Mouse (Mus musculus): ENCODE data around the gene Stag3. TPM values are rescaled to one million over a fixed set of nuclear protein-coding genes. Genes with fewer than 3 reads are reported as not detected.

The Stag3 gene
- total RNA-seq, 2 experiments from 2014 or later = 0.44 to 0.79 TPM

DNA sequence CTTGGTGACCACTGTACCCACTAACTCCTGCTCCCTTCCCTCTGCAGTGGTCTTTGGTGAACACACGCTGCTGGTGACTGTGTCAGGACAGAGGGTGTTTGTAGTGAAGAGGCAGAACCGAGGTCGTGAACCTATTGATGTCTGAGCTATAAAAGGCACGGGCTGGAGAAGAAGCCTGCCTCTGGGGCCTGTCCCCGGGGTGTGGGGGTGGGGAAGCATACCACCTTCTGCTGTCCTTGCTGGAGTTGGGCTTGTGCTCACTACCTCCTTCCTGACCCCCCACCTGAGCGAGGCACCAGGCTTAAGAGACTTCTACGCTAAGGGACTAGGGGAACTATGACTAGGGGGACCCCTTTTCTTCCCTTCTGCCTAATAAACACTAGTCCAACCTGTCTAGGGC lies 21.0 kb upstream of the Stag3 start:
- no peak for DNase-seq (ENCODE audit: low spot score in 2 of 2)
- no peak for TF ChIP-seq CTCF (conservative IDR thresholded peaks at IDR 0.05)
- no peak overlapping the region for H3K4me3 ChIP-seq
- no peak overlapping the region for H3K27ac ChIP-seq

DNA sequence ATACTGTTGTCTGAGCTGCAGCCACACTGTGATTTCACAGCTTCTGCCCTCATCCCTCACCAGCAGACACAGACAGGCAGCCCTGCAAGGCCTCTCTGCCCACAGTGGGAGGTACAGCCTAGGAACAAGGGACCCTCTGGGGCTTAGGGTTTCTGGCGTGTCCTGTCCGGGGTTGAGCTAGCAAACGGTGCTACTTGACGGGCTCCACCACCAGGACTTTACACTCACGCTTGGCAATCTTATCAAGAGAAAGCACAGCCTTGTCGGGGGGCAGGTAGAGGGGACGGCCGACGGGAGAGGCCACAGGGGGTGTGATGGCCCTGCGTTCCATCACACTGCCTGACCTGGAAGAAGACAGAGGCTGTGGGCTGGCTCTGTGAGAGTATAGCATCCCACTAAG lies 20.0 kb upstream of the Stag3 start:
- TF ChIP-seq CTCF (conservative IDR thresholded peaks at IDR 0.05) = no peak
- H3K4me3 ChIP-seq = no peak overlapping the region
- no peak overlapping the region for H3K27ac ChIP-seq
- no peak for DNase-seq (ENCODE audit: low spot score in 2 of 2)

DNA sequence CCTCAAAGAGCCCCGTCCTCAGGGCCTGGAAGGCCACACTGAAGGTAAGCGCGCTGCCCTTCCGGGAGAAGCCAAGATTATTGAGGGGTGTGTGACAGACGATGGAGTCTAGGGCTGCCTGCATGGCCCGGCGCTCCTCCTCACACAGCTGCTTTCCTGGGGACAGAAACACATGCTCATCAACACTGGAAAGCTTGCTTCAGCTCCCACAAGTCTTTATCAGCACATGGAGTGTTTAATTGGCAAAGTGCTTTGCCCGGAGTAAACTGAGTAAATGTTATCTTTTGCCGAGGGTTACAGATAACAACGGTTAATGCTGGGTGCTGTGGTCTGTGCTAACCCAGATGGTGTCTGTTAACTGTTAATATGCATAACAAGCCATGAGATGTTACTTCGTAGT lies 19.2 kb upstream of the Stag3 start:
- DNase-seq (ENCODE audit: low spot score in 2 of 2) = no peak

DNA sequence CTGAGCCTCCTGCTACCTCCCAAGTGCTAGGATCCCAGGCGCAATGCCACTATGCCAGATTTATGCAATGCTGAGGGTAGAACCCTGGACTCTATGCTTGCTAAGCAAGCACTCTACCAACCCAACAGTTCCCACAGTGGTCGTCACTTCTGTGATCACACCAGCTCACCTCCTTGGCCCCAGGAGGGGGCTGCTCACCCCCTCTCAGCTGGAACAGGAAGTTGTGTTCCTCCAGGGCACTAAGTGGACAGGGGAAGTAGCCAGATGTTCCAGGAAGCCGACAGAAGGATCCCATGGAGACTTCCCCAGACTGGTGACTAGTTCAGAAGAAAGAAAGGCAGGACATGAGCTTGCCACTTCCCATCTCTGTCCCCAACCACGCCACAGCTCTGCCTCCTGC lies 18.0 kb upstream of the Stag3 start:
- H3K27ac ChIP-seq = peak overlapping the region; percentile 93
- no peak overlapping the region for H3K4me3 ChIP-seq
- TF ChIP-seq CTCF (conservative IDR thresholded peaks at IDR 0.05) = no peak
- no peak for DNase-seq (ENCODE audit: low spot score in 2 of 2)

More for the DNA sequence above, 19.2 kb upstream of the Stag3 start:
- no peak overlapping the region for H3K27ac ChIP-seq
- no peak for TF ChIP-seq CTCF (conservative IDR thresholded peaks at IDR 0.05)
- no peak overlapping the region for H3K4me3 ChIP-seq

DNA sequence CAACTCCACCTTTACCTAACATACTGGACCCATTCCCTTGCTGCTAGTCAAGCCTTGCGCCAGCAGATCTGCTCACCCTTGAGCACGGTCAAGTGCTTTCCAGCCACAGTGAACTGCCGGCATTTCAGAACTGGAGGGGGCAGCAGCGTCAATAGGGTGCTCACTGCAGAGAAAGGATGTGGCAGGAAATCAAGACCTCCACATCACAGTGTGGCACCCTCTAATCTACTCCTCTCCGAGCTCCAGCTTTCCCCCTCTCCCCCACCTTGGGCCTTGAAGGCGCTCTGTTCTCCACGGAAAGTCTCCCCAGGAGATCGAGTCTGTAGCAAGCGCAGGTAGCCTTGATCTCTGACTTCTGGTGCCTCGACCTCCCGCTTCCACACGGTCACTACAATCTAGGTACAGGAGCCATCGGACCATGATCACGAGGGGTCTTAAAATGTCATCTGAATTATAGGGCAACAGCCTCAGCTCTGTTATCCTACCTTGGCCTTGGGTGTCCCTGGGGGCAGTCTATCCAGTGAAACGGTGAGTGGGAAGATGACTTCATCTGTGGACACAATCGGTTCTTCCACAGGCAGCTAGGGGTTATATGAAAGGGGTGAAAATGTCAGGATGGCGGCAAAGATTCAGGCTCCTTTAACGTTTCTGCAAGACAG lies 17.3 kb upstream of the Stag3 start:
- H3K27ac ChIP-seq = peak overlapping the region; percentile 93
- TF ChIP-seq CTCF (conservative IDR thresholded peaks at IDR 0.05) = 0 out of 2 replicates have a peak, but pooled peaks have one; percentile 3
- no peak for DNase-seq (ENCODE audit: low spot score in 2 of 2)
- peak overlapping the region; percentile 78 for H3K4me3 ChIP-seq

DNA sequence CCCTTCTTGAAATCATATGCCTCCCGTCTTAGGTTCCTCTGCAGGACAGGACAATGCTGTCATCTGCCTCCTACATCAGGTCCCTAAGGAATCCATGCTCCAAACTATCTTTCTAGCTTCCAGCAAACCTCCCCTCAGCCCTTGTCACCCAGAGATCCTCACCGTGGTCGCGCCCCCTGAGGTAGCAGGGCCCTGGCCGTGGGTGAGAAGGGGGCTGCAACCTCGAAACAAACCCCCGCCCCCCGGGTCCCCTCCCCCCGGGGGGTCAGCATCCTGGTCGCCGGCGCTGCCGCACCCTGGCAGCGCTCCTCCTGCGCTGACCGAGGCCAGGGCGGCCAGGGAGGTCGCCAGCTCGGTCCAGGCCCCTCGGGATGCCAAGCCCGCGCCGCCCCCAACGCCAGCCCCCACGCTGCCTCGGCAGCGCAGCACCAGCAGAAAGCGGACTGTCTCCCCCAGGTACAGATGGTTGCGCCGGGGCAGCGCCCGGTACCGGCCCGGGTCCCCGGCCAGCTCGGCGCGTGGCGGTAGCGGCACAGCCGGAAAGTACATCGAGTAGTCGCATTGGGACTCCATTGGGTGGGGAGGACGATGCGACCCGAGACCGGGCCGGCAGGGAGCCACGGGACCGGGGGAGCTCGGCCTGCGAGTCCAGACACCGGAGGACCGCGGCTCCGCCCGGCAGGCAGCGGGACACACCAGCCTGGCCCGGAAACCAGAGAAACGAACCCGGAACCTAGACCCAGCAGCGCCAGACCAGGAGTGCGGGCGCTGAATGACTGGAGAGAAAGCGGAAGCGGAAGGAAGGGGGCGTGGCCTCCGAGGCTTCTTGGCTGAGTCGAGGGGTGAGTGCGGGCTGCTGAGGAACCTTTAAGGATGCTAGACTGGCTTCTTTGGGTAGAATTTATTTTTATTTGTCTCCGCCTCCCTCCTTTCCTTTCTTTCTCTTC lies 16.5 kb upstream of the Stag3 start, which contains the start of gene BC037034:
BC037034 (minus strand) TSS at position 774 of the 947 bp plus-strand sequence.
- Histone ChIP-seq H3K4me3 (peak within 1 kb of the TSS; percentile 78), H3K27ac (peak within 1 kb of the TSS; percentile 93)
- peak; percentile 20 for TF ChIP-seq CTCF (conservative IDR thresholded peaks at IDR 0.05)
- DNase-seq (ENCODE audit: low spot score in 2 of 2) = peak; percentile 90 to 92

DNA sequence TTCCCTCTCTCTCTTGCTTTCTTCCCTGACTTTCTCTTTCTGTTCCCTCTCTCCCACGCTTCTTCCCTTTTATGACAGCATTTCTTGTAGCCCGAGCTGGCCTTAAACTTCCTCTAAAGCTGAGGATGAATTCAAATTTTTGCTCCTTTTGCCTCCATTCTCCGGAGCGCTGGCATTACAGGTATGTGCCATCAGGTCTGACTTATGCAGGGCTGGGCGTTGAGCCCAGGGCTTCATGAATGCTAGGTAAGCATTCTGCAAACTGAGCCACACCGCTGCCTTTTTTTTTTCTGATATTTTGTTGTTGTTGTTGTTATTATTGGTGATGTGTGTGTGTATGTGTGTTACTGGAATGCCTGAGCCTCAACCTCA lies 15.8 kb upstream of the Stag3 start:
- no peak for TF ChIP-seq CTCF (conservative IDR thresholded peaks at IDR 0.05)
- H3K4me3 ChIP-seq = peak overlapping the region; percentile 78
- DNase-seq (ENCODE audit: low spot score in 2 of 2) = no peak
- peak overlapping the region; percentile 93 for H3K27ac ChIP-seq

DNA sequence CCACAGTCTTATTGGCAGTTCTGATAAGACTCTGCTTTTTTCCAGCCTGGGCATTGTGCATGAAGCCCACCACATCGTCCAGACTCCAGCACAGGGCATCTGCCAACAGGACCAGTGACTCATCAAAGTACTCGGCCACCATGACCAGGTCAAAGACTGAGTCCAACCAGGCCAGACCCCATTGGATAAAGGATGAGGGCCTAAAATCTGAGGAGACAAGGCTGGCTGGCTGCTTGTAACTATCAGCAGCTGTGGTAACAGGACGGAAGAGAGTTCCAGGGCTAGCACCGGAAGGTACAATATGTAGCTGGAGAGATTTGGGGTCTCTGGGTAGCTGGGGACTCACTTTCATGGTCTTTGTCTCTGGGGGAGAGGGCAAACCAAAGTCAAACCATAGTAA lies 14.3 kb upstream of the Stag3 start:
- H3K4me3 ChIP-seq = no peak overlapping the region
- no peak for TF ChIP-seq CTCF (conservative IDR thresholded peaks at IDR 0.05)
- DNase-seq (ENCODE audit: low spot score in 2 of 2) = no peak
- no peak overlapping the region for H3K27ac ChIP-seq

DNA sequence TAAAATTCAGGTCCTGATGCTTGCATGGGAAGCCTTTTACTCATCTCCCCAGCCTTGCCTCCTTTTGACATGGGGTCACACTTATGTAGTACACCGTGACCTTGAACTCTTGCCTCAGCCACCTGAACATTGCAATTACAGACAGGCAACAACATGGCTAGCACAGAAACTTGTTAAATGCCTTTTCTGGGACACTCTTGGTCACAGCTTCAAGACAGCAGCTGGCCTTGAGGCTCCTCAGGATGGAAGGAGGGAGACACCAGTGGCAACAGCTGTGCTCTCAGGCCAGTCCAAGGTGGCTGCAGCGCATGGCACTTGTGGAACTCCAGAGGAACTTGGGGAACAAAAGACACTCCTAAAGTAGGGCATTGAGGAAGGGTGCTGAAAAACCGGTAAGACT lies 12.9 kb upstream of the Stag3 start:
- TF ChIP-seq CTCF (conservative IDR thresholded peaks at IDR 0.05) = no peak
- DNase-seq (ENCODE audit: low spot score in 2 of 2) = no peak
- Histone ChIP-seq H3K27ac (no peak overlapping the region), H3K4me3 (no peak overlapping the region)

DNA sequence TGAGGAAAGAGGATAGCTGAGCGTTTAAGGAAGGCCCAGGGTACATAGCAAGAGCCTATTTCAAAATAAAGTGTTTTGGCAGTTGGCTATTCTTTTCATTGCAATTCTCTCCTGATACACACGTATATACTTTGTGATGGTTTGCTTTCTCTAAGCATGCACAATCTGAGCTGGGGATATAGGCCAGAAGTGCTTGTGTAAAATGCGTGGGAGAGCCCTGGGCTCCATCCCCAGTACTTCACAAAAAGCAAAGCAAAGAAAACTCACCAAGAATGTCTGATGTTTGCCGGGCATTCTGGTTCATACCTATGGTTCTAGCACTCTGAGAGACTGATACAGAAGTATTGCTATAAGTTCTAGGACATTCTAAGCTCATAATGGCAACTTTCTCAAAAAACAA lies 11.1 kb upstream of the Stag3 start:
- H3K27ac ChIP-seq = no peak overlapping the region
- no peak for DNase-seq (ENCODE audit: low spot score in 2 of 2)
- H3K4me3 ChIP-seq = no peak overlapping the region
- no peak for TF ChIP-seq CTCF (conservative IDR thresholded peaks at IDR 0.05)

DNA sequence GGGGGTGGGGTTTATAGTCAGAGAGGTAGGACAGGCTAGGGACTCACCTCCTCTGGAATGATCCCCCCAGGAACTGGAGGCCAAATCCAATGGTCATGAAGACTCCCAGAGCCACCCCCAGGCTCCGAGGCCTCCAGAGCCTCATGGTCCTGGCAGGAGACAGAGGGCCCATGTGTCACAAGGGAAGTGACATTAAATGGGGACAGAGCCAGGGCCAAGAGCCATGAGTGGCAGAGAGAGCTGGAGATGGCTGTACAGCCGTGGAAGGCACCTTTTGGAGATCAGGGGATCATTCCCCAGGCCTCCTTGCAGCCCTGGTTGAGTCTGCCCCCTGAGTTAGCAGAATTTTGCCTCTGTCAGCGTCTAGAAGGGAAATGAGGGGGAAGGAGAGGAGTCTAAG lies 8.8 kb upstream of the Stag3 start:
- Histone ChIP-seq H3K27ac (peak overlapping the region; percentile 14; the same call in 1 of the 2 replicates), H3K4me3 (no peak overlapping the region)
- no peak for TF ChIP-seq CTCF (conservative IDR thresholded peaks at IDR 0.05)
- no peak for DNase-seq (ENCODE audit: low spot score in 2 of 2)

DNA sequence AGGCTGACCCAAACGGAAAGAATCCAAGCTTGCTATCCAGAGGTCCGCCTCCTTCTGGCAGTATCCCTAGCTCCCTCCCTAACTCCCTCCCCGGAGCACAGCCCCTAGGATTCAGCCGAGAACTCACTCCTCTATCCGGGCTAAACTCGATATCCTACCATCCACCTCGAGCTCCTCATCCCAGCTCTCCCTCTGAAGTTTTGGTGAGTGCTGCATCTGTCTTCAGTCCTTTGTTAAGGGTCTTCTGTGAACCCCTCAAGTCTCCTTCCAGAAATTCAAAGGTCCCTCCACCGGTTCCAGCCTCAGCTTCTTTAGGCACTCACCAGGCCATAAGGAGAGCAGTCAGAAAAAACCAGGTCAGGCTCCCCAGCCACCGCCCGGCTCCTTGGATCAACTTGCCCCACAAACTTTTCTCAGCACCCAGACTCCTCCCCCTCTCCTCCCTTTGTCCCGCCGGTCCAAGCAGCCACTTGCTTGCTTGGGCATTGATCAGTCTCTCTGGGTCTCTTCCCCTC lies 7.6 kb upstream of the Stag3 start, which contains the start of gene Gal3st4:
Gal3st4 (minus strand) TSS at position 432 of the 515 bp plus-strand sequence.
- no peak for TF ChIP-seq CTCF (conservative IDR thresholded peaks at IDR 0.05)
- H3K27ac ChIP-seq = peak within 1 kb of the TSS; percentile 75; the same call in 1 of the 2 replicates
- no peak for DNase-seq (ENCODE audit: low spot score in 2 of 2)
- H3K4me3 ChIP-seq = peak within 1 kb of the TSS; percentile 35

DNA sequence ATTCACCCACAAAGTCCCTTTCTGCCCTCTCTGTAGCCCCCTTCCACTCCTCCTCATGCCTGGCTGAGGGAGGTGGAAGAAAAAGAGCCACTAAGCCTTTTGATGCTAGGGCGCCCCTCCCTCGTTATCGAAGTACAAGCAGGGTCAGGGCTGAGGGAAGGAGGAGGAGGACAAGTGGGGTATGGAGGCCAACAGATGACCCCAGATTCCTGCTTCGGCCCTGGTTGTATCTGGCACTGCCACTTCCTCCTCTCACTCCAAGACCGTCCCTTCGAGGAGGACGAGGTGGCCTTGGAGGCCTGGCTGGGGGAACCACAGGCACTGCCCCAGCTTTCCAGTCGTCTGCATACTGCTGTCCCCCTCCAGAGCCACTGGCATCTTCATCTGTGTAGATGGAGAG lies 5.9 kb upstream of the Stag3 start:
- TF ChIP-seq CTCF (conservative IDR thresholded peaks at IDR 0.05) = no peak
- Histone ChIP-seq H3K27ac (no peak overlapping the region), H3K4me3 (no peak overlapping the region)
- no peak for DNase-seq (ENCODE audit: low spot score in 2 of 2)

Data from layer of hippocampus, adult 2 months (tissue).